Mouse (Mus musculus): ENCODE results near the gene Trappc1. TPM values are rescaled to one million over a fixed set of nuclear protein-coding genes. Genes with fewer than 3 reads are reported as not detected.
A peak's percentile ranks its signal among the peaks of the same experiment; 100 is the strongest.
"Not testable (repeated sequence)": the region's sequence is repeated elsewhere in the genome, so short reads cannot be mapped to it uniquely, and the experiment has no call there.

Trappc1 gene
- total and polyA plus RNA-seq, 3 experiments, result 10.1 to 139 (median 127) TPM

GRCm38 (mm10) chr11:69297799-69298198, 26.0 kb upstream of the Trappc1 start:
- no peak overlapping the region for H3K4me3 ChIP-seq (ENCODE audit: low read depth, low read length)
- no peaks in the 10 kb centered on the region for H3K9me3 ChIP-seq (replicated peaks)
- peaks cover 50% of the 10 kb centered on the region for H3K36me3 ChIP-seq (replicated peaks)
- no peak for TF ChIP-seq CTCF (IDR thresholded peaks at IDR 0.05; ENCODE audit: low read depth, low read length)
- no peak for TF ChIP-seq GATA1 (IDR thresholded peaks at IDR 0.05; ENCODE audit: borderline replicate concordance, low read length)
- no peak for TF ChIP-seq TAL1 (conservative IDR thresholded peaks at IDR 0.05; ENCODE audit: low read depth, low read length)
- no peak for TF ChIP-seq POLR2AphosphoS5 (IDR thresholded peaks at IDR 0.05; ENCODE audit: insufficient replicate concordance, low read depth, low read length)
- no peak for TF ChIP-seq GATA2 (IDR thresholded peaks at IDR 0.05; ENCODE audit: borderline replicate concordance, low read depth, low read length)
- DNase-seq (ENCODE audit: low spot score) (no peak), ATAC-seq (ENCODE audit: extremely low read depth, insufficient number of reproducible peaks, low FRiP score, poor library complexity, severe bottlenecking) (no peak)
- H3K27me3 ChIP-seq (ENCODE audit: insufficient read depth, low read length), result peaks cover 2% of the 10 kb centered on the region; the same call in 1 of the 2 replicates
- H3K4me1 ChIP-seq (ENCODE audit: insufficient read depth, low read depth, low read length), result no peaks in the 10 kb centered on the region

- H3K36me3 ChIP-seq (replicated peaks), result peaks cover 55% of the 10 kb centered on the region
- TF ChIP-seq POLR2AphosphoS5 (IDR thresholded peaks at IDR 0.05; ENCODE audit: insufficient replicate concordance, low read depth, low read length) (no peak), CTCF (IDR thresholded peaks at IDR 0.05; ENCODE audit: low read depth, low read length) (no peak), GATA2 (IDR thresholded peaks at IDR 0.05; ENCODE audit: borderline replicate concordance, low read depth, low read length) (no peak), GATA1 (IDR thresholded peaks at IDR 0.05; ENCODE audit: borderline replicate concordance, low read length) (no peak), TAL1 (conservative IDR thresholded peaks at IDR 0.05; ENCODE audit: low read depth, low read length) (no peak)
- DNase-seq (ENCODE audit: low spot score) (no peak), ATAC-seq (ENCODE audit: extremely low read depth, insufficient number of reproducible peaks, low FRiP score, poor library complexity, severe bottlenecking) (no peak)
- H3K9me3 ChIP-seq (replicated peaks), result no peaks in the 10 kb centered on the region
- H3K4me1 ChIP-seq (ENCODE audit: insufficient read depth, low read depth, low read length), result no peaks in the 10 kb centered on the region
- no peak overlapping the region for H3K4me3 ChIP-seq (ENCODE audit: low read depth, low read length)
- H3K27me3 ChIP-seq (ENCODE audit: insufficient read depth, low read length), result peaks cover 2% of the 10 kb centered on the region; the same call in 1 of the 2 replicates
These were observed 25.5 kb upstream of the Trappc1 start for GRCm38 (mm10) chr11:69298231-69298630.

- no peaks in the 10 kb centered on the region; the same call in 1 of the 2 replicates for H3K4me1 ChIP-seq (ENCODE audit: insufficient read depth, low read depth, low read length)
- ATAC-seq (ENCODE audit: extremely low read depth, insufficient number of reproducible peaks, low FRiP score, poor library complexity, severe bottlenecking), result no peak
- no peak overlapping the region for H3K4me3 ChIP-seq (ENCODE audit: low read depth, low read length)
- no peak for TF ChIP-seq CTCF (IDR thresholded peaks at IDR 0.05; ENCODE audit: low read depth, low read length)
- no peak for DNase-seq (ENCODE audit: low spot score)
- H3K9me3 ChIP-seq (replicated peaks), result no peaks in the 10 kb centered on the region
- H3K36me3 ChIP-seq (replicated peaks), result peaks cover 88% of the 10 kb centered on the region
- H3K27me3 ChIP-seq (ENCODE audit: insufficient read depth, low read length), result no peaks in the 10 kb centered on the region
These were observed 21.0 kb upstream of the Trappc1 start for GRCm38 (mm10) chr11:69302817-69303216.

- no peak overlapping the region for H3K4me3 ChIP-seq (ENCODE audit: low read depth, low read length)
- peaks cover 90% of the 10 kb centered on the region for H3K36me3 ChIP-seq (replicated peaks)
- H3K27me3 ChIP-seq (ENCODE audit: insufficient read depth, low read length), result no peaks in the 10 kb centered on the region
- DNase-seq (ENCODE audit: low spot score), result no peak
- no peak for ATAC-seq (ENCODE audit: extremely low read depth, insufficient number of reproducible peaks, low FRiP score, poor library complexity, severe bottlenecking)
- no peak for TF ChIP-seq POLR2AphosphoS5 (IDR thresholded peaks at IDR 0.05; ENCODE audit: insufficient replicate concordance, low read depth, low read length)
- TF ChIP-seq CTCF (IDR thresholded peaks at IDR 0.05; ENCODE audit: low read depth, low read length), result no peak
- H3K4me1 ChIP-seq (ENCODE audit: insufficient read depth, low read depth, low read length), result no peaks in the 10 kb centered on the region; the same call in 1 of the 2 replicates
- no peaks in the 10 kb centered on the region for H3K9me3 ChIP-seq (replicated peaks)
These were observed 18.5 kb upstream of the Trappc1 start for GRCm38 (mm10) chr11:69305291-69305690.

- no peaks in the 10 kb centered on the region for H3K9me3 ChIP-seq (replicated peaks)
- DNase-seq (ENCODE audit: low spot score) (no peak), ATAC-seq (ENCODE audit: extremely low read depth, insufficient number of reproducible peaks, low FRiP score, poor library complexity, severe bottlenecking) (no peak)
- no peaks in the 10 kb centered on the region for H3K27me3 ChIP-seq (ENCODE audit: insufficient read depth, low read length)
- no peak overlapping the region for H3K4me3 ChIP-seq (ENCODE audit: low read depth, low read length)
- TF ChIP-seq POLR2AphosphoS5 (IDR thresholded peaks at IDR 0.05; ENCODE audit: insufficient replicate concordance, low read depth, low read length) (no peak), CTCF (IDR thresholded peaks at IDR 0.05; ENCODE audit: low read depth, low read length) (no peak)
- no peaks in the 10 kb centered on the region; the same call in 1 of the 2 replicates for H3K4me1 ChIP-seq (ENCODE audit: insufficient read depth, low read depth, low read length)
- H3K36me3 ChIP-seq (replicated peaks), result peaks cover 92% of the 10 kb centered on the region
These were observed 17.7 kb upstream of the Trappc1 start for GRCm38 (mm10) chr11:69306039-69306438.

GRCm38 (mm10) chr11:69311266-69311665, 12.5 kb upstream of the Trappc1 start:
- Histone ChIP-seq H3K4me3 (ENCODE audit: low read depth, low read length) (no peak overlapping the region), H3K4me1 (ENCODE audit: insufficient read depth, low read depth, low read length) (peaks cover 3% of the 10 kb centered on the region), H3K9me3 (replicated peaks) (no peaks in the 10 kb centered on the region), H3K36me3 (replicated peaks) (peaks cover 95% of the 10 kb centered on the region), H3K27me3 (ENCODE audit: insufficient read depth, low read length) (no peaks in the 10 kb centered on the region)
- DNase-seq (ENCODE audit: low spot score) (no peak), ATAC-seq (ENCODE audit: extremely low read depth, insufficient number of reproducible peaks, low FRiP score, poor library complexity, severe bottlenecking) (no peak)
- TF ChIP-seq TAL1 (conservative IDR thresholded peaks at IDR 0.05; ENCODE audit: low read depth, low read length) (no peak), CTCF (IDR thresholded peaks at IDR 0.05; ENCODE audit: low read depth, low read length) (no peak), GATA1 (IDR thresholded peaks at IDR 0.05; ENCODE audit: borderline replicate concordance, low read length) (no peak), POLR2AphosphoS5 (IDR thresholded peaks at IDR 0.05; ENCODE audit: insufficient replicate concordance, low read depth, low read length) (no peak), GATA2 (IDR thresholded peaks at IDR 0.05; ENCODE audit: borderline replicate concordance, low read depth, low read length) (no peak)

GRCm38 (mm10) chr11:69316361-69316760, 7.4 kb upstream of the Trappc1 start:
- H3K27me3 ChIP-seq (ENCODE audit: insufficient read depth, low read length), result no peaks in the 10 kb centered on the region
- H3K9me3 ChIP-seq (replicated peaks), result no peaks in the 10 kb centered on the region
- TF ChIP-seq CTCF (IDR thresholded peaks at IDR 0.05; ENCODE audit: low read depth, low read length) (no peak), GATA2 (IDR thresholded peaks at IDR 0.05; ENCODE audit: borderline replicate concordance, low read depth, low read length) (no peak), GATA1 (IDR thresholded peaks at IDR 0.05; ENCODE audit: borderline replicate concordance, low read length) (no peak), POLR2AphosphoS5 (IDR thresholded peaks at IDR 0.05; ENCODE audit: insufficient replicate concordance, low read depth, low read length) (no peak), TAL1 (conservative IDR thresholded peaks at IDR 0.05; ENCODE audit: low read depth, low read length) (no peak)
- peaks cover 93% of the 10 kb centered on the region for H3K36me3 ChIP-seq (replicated peaks)
- peak overlapping the region; percentile 27; the same call in 1 of the 2 replicates for H3K4me3 ChIP-seq (ENCODE audit: low read depth, low read length)
- H3K4me1 ChIP-seq (ENCODE audit: insufficient read depth, low read depth, low read length), result peaks cover 11% of the 10 kb centered on the region
- ATAC-seq (ENCODE audit: extremely low read depth, insufficient number of reproducible peaks, low FRiP score, poor library complexity, severe bottlenecking) (no peak), DNase-seq (ENCODE audit: low spot score) (no peak)

- not testable (repeated sequence) for DNase-seq (ENCODE audit: low spot score); ATAC-seq (ENCODE audit: extremely low read depth, insufficient number of reproducible peaks, low FRiP score, poor library complexity, severe bottlenecking); H3K9me3 ChIP-seq (replicated peaks); H3K27me3 ChIP-seq (ENCODE audit: insufficient read depth, low read length); H3K4me3 ChIP-seq (ENCODE audit: low read depth, low read length)
- H3K36me3 ChIP-seq (replicated peaks), result peaks cover 85% of the 10 kb centered on the region
- peaks cover 26% of the 10 kb centered on the region for H3K4me1 ChIP-seq (ENCODE audit: insufficient read depth, low read depth, low read length)
These were observed 5.8 kb upstream of the Trappc1 start for GRCm38 (mm10) chr11:69318000-69318399.

Measured in G1E (cell line).